Mouse (Mus musculus) intestine, postnatal 0 days (tissue): ENCODE measurements around the gene Tmem151a. TPM values are rescaled to one million over a fixed set of nuclear protein-coding genes. Genes with fewer than 3 reads are reported as not detected.
A peak's percentile ranks its signal among the peaks of the same experiment; 100 is the strongest.

ENCODE experiments used
- ATAC-seq: fragments of 200-750 bp; cut with Nextera tagmentation; 2 replicates; pipeline ENCODE4 v1.8.0; 2017; ENCODE audit warnings: mild to moderate bottlenecking, moderate TSS enrichment, moderate library complexity
- H3K27ac ChIP-seq: fragments of 300-500 bp; sonication (generic); 2 replicates; pipeline ENCODE4 v1.5.1; 2014; ENCODE audit warnings: mild to moderate bottlenecking, low read depth, low read length, moderate library complexity
- H3K27me3 ChIP-seq: fragments of 300-500 bp; sonication (generic); replicated peaks from 2 replicates; pipeline ENCODE4 v1.6.1; 2014; ENCODE audit warnings: low read length, mixed read lengths; ENCODE audit not compliant: control insufficient read depth, insufficient read depth
- H3K36me3 ChIP-seq: fragments of 300-500 bp; sonication (generic); 2 replicates; pipeline ENCODE4 v1.6.1; 2014; ENCODE audit warnings: mild to moderate bottlenecking, moderate library complexity; ENCODE audit not compliant: control insufficient read depth, insufficient read depth
- H3K4me1 ChIP-seq: fragments of 300-500 bp; sonication (generic); replicated peaks from 2 replicates; pipeline ENCODE4 v1.6.1; 2014; ENCODE audit warnings: antibody characterized with exemption, low read length, mixed read lengths; ENCODE audit not compliant: control insufficient read depth, insufficient read depth
- H3K4me2 ChIP-seq: fragments of 300-500 bp; sonication (generic); replicated peaks from 2 replicates; pipeline ENCODE4 v1.6.1; 2014; ENCODE audit warnings: low read depth, mild to moderate bottlenecking, moderate library complexity
- H3K4me3 ChIP-seq: fragments of 300-500 bp; sonication (generic); 2 replicates; pipeline ENCODE4 v1.5.1; 2014; ENCODE audit warnings: low read depth, low read length
- H3K9ac ChIP-seq: fragments of 300-500 bp; sonication (generic); 2 replicates; pipeline ENCODE4 v1.6.1; 2014; ENCODE audit warnings: mild to moderate bottlenecking, low read depth, low read length
- H3K9me3 ChIP-seq: fragments of 300-500 bp; sonication (generic); 2 replicates; pipeline ENCODE4 v1.6.1; 2016; ENCODE audit warnings: mixed run types; ENCODE audit not compliant: control insufficient read depth
- CTCF ChIP-seq: sonication (generic); IDR thresholded peaks from 2 replicates; pipeline ENCODE4 v1.5.1; 2016; ENCODE audit warnings: low read depth, mild to moderate bottlenecking, control low read depth, antibody characterized with exemption, moderate library complexity
- WGBS: fragments of 180-500 bp; shearing (Covaris S2); extraction: QIAGEN DNeasy Blood & Tissue Kit; methylation state at CpG from one replicate; pipeline ENCODE4 v1.1.7; 2014; 5-methylcytosine and 5-hydroxymethylcytosine counted together
- polyA plus RNA-seq: library from polyadenylated mRNA; unstranded; fragments of >200 nt; fragmentation: Nextera tagmentation; extraction: Ambion mirVana; gene quantifications from 2 replicates; pipeline ENCODE4 v1.2.1, GENCODE M21; 2015

The Tmem151a gene
- polyA plus RNA-seq, 1 experiment from 2014 or later: 4.0 TPM

DNA sequence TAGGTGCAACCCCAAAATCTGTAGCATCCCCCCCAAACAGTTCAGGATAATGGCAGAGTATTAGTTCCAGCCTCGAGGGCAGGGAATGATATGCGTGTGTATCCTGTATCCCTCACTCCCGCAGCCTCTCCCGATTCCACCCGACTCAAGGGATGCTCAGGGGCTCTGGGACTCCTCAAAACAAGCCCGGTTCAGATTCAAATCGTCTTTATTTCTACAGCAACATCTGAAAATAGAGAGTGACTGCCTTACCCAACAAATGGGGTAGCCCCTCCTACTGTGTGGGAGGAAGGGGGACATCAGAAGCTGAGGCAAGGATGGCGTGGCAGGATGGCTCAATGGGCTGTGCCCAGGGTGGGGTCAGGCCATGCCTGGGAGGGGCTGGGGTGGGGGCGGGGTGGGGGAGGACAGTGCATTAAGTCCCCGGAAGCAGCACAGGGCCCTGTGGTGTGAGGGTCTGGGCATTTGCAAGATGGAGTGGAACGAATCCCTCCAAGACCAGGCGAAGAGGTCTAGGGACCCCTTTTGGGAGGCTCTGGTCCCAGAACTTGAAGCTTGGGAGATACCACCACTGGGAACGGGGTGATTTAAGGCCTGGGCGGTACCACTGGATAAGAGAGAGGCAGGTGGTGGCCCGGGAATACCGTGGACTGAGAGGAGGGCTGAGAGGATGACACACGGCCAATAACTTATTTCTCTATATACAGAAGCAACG, 22.4 kb upstream of the Tmem151a start:
- WGBS: 62% methylated on average over 18 of the region's 18 CpGs
- peaks cover 59% of the 10 kb centered on the region for H3K36me3 ChIP-seq
- peak; percentile 14 for ATAC-seq
- H3K27me3 ChIP-seq: no peaks in the 10 kb centered on the region
- H3K4me3 ChIP-seq: no peak overlapping the region; the same call in 1 of the 2 replicates
- no peak for TF ChIP-seq CTCF
- no peak overlapping the region for H3K27ac ChIP-seq
- H3K4me2 ChIP-seq: no peak overlapping the region
- no peak overlapping the region for H3K9ac ChIP-seq
- no peaks in the 10 kb centered on the region for H3K9me3 ChIP-seq
- 0 out of 2 replicates have a peak, but pooled peaks cover 4% of the 10 kb centered on the region for H3K4me1 ChIP-seq

DNA sequence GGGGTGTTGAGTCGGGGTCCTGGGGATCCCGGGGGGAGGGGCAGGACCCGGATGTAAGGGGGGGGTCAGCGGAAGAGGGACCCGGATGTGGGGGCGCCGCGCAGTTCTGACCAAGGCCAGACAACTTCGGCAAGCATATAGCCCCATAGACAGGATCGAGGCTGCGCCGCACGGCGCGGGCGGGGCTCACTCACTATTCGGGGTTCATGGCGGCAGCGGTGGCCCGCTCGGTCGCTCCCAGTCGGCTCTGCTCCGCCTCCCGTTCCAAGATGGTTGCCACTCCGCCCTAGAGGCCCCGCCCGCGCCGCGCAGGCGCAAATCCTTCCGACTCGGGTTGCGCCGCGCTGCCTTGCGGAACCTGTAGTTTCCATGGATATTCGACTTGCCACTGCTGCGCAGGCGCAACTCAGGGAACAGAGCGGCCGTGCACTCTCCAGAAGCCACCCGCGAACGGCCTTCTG, 21.4 kb upstream of the Tmem151a start, which contains the start of gene Rab1b:
TSS of gene Rab1b (minus strand) at position 342 of the 461 bp plus-strand sequence.
- H3K9me3 ChIP-seq: no peaks in the 10 kb centered on the region
- 0% methylated on average over 40 of the region's 46 CpGs for WGBS
- peak within 1 kb of the TSS; percentile 87 for H3K27ac ChIP-seq
- peak within 1 kb of the TSS; percentile 84 for H3K4me2 ChIP-seq
- H3K36me3 ChIP-seq: peaks cover 63% of the 10 kb centered on the region
- H3K9ac ChIP-seq: peak within 1 kb of the TSS; percentile 72
- peak; percentile 90 for ATAC-seq
- 0 out of 2 replicates have a peak, but pooled peaks cover 4% of the 10 kb centered on the region for H3K4me1 ChIP-seq
- no peak for TF ChIP-seq CTCF
- H3K4me3 ChIP-seq: peak within 1 kb of the TSS; percentile 71
- H3K27me3 ChIP-seq: no peaks in the 10 kb centered on the region

DNA sequence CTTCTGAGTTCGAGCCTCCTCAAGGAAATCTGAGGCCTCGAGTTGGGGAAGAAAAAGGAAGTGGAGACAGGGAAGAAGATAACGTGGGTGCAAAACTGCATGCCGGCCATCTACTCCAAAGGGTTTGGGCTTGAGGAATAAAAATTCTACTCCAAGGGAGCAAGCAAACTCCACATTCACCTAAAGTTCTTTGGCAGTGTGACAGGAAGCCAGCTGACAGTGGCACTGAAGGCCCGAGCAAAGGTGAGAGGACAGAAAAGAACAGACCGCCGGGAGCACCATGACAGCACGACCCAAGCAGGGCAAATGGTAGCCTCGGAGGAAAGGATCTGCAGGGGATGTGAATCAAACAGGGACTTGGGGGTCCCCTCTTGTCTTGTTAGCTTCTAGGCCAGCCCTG, 20.7 kb upstream of the Tmem151a start:
- TF ChIP-seq CTCF: no peak
- Histone ChIP-seq H3K9ac (peak overlapping the region; percentile 72), H3K27ac (peak overlapping the region; percentile 87; the same call in 1 of the 2 replicates), H3K4me2 (peak overlapping the region; percentile 84), H3K27me3 (no peaks in the 10 kb centered on the region), H3K4me3 (peak overlapping the region; percentile 71), H3K36me3 (peaks cover 63% of the 10 kb centered on the region), H3K9me3 (no peaks in the 10 kb centered on the region), H3K4me1 (0 out of 2 replicates have a peak, but pooled peaks cover 4% of the 10 kb centered on the region)
- 2% methylated on average over 9 of the region's 9 CpGs for WGBS
- no peak for ATAC-seq

DNA sequence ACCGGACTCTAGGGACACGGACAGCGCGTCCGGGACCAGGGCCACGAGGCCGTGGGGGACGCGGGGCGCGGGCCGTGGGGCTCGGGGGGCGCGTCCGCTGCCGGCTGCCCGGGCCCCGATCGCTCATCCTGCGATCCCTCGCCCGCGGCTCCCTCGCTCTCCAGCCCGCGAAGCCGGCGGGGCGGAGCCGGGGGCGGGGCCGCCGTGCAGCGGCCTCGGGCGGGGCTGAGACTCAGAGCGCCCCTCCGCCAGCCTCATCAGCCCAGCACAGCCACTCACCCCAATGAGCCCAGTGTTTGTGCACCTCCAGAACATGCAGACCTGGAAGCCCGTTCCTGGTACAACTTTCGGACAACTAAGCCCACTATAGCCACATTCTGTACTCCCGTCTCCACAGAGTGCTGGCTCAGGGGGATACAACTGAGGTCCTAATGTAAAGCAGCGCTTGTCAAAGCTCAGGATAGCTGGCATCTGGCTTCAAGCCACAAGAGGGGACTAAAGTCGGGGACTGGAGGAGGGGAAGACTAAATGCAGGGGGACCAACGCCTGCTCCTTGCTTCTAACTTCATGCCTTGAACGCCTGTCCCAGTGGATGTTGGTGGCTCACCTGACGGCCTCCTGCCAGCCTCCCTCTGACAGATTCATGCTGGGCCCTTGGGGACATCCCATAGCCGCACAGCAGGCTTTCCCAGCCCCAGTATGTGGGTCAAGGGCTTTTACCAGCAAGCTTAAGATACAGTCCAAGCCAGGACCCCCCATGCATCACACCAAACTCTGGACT, 13.2 kb upstream of the Tmem151a start, which contains the start of gene Cnih2:
TSS of gene Cnih2 (minus strand) at position 159 of the 781 bp plus-strand sequence.
- H3K27me3 ChIP-seq: 0 out of 2 replicates have a peak, but pooled peaks cover 3% of the 10 kb centered on the region
- H3K9ac ChIP-seq: peak within 1 kb of the TSS; percentile 57
- TF ChIP-seq CTCF: no peak
- H3K4me3 ChIP-seq: peak within 1 kb of the TSS; percentile 38
- peaks cover 47% of the 10 kb centered on the region for H3K36me3 ChIP-seq
- no peak within 1 kb of the TSS for H3K27ac ChIP-seq
- no peaks in the 10 kb centered on the region for H3K9me3 ChIP-seq
- 8% methylated on average over 33 of the region's 48 CpGs for WGBS
- peaks cover 9% of the 10 kb centered on the region for H3K4me1 ChIP-seq
- peak within 1 kb of the TSS; percentile 89 for H3K4me2 ChIP-seq
- ATAC-seq: no peak; the same call in 1 of the 2 replicates

DNA sequence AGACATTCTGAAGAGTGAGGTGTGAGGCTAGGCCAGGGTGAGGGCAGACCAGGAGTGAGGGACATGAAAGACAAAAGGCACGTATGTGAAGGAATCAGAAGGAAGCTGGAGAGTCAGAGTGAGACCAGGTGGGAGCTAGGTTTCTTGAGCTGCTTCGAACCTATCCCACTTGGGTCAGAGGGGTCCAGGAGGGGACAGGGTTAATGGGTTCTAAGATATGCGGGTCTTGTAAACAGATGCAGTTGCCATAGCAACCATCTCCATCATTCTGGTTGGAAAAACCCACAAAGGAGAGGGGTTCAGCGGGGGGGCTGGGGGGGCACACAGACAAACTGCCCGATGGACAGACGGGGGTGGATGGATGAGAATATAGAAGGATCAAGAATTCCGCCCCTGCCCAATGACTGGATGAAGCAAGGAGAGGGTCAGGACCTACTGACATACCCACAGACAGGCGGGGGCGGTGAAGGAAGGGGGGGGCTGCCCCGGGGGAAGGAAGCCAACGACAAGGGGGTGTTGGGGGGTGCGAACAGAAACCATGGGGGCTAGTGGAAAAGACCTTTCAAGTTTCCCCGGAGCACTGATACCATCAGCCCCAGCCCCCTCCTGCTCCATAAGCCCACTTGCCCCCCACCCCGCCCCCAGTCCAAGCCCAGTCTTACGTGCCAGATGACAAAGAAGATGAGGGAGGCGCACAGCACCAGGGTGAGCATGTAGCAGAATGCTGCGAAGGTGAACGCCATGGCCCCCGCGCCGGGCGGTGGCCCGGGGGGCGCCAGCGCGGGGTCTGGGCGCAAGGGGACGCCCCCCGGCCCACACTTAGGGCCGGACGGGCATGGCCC, 12.4 kb upstream of the Tmem151a start:
- Histone ChIP-seq H3K4me1 (peaks cover 9% of the 10 kb centered on the region), H3K9me3 (no peaks in the 10 kb centered on the region), H3K4me2 (peak overlapping the region; percentile 89), H3K9ac (peak overlapping the region; percentile 57), H3K27me3 (0 out of 2 replicates have a peak, but pooled peaks cover 3% of the 10 kb centered on the region), H3K27ac (no peak overlapping the region), H3K4me3 (peak overlapping the region; percentile 38), H3K36me3 (peaks cover 46% of the 10 kb centered on the region)
- no peak for ATAC-seq
- WGBS: 6% methylated on average over 23 of the region's 31 CpGs
- TF ChIP-seq CTCF: no peak
